Mouse (Mus musculus): ENCODE measurements around the gene 1700042G07Rik. TPM values are rescaled to one million over a fixed set of nuclear protein-coding genes. Genes with fewer than 3 reads are reported as not detected.
A peak's percentile ranks its signal among the peaks of the same experiment; 100 is the strongest.
"Not testable (repeated sequence)": the region's sequence is repeated elsewhere in the genome, so short reads cannot be mapped to it uniquely, and the experiment has no call there.

1700042G07Rik gene
- total RNA-seq, 2 experiments from 2014 or later: not detected

DNA sequence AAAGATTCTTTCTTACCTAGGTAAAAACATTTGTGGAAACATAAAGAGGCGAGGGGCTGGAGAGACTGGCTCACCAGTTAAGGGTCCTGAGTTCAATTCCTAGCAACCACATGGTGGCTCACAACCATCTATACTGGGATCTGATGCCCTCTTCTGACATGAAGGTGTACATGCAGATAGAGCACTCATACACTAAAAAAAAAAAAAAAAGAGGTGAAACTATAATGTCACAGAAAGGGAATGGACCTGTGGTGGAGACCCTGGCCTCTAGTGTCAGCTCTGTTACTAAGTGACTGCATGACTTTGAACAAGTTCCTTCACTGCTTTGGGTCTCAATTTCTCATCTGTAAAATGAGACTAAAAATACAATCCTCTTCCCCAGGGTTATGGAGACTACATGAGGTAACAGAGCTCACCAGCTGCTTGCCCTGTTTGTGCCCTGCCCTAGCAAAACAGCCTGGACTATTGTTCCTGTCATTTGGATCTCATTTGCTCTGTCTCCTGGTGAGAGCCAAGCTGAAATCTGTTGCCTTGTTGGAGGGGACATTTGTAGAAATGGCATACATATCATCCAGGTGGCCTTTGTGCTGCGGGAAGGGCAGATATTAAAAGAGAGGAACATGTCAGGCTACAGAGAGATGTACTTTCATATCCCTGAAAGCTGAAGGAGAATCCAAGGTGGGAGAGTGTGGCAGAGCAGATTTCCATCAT lies 42.9 kb downstream of the 1700042G07Rik start:
- DNase-seq: no peak

DNA sequence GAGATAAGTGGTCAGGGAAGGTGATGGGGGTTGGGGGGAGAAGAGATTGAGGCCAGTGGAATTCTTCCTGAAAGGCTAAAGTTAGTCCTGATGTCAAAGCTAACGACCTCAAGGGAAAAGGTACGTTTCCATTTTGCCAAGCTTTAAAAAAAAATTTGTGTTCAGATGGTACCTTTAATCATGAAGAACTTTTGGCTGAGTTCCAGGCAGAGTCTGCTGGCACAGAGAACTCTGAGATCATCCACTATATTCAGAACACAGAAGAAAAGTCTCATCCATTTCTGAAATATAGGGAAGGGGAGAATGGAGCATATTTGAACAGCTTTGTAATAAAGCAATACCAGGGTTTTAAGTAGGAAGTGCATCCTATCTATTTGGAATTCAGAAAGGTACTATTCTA lies 43.9 kb downstream of the 1700042G07Rik start:
- DNase-seq: peak; percentile 46

DNA sequence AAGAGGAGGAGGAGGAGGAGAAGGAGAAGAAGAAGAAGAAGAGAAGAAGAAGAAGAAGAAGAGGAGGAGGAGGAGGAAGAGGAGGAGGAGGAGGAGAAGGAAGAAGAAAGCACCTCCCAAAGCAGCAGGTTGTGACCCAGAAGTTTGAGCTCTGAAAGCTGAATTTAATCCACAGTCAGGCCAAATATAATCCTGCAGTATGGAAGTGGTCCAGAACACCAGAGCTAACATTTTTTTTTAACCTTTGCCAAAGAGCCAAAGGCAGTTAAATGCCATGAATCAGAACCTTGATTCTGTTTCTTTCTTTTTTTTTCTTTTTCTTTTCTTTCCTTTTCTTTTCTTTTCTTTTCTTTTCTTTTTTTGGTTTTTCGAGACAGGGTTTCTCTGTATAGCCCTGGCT lies 44.5 kb downstream of the 1700042G07Rik start:
- not testable (repeated sequence) for DNase-seq

DNA sequence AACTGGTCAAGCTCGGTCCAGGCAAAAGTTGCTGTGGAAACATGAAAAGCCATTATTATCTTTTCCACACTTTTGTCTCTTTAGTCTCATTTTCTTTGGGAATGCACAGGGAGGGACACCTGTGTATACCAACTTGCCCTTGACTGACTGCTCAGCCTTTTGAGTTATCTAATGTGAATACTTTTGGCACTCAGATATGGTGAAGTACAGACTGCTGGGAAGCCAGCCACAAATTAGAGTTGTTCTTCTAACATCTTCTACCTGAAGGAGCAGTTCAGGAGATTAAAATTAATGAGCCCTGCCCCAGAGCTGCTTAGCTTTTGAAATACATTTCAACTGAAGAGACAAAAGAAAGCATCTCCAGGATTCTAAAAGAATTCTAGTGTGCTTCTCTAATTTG lies 45.9 kb downstream of the 1700042G07Rik start:
- no peak for DNase-seq

DNA sequence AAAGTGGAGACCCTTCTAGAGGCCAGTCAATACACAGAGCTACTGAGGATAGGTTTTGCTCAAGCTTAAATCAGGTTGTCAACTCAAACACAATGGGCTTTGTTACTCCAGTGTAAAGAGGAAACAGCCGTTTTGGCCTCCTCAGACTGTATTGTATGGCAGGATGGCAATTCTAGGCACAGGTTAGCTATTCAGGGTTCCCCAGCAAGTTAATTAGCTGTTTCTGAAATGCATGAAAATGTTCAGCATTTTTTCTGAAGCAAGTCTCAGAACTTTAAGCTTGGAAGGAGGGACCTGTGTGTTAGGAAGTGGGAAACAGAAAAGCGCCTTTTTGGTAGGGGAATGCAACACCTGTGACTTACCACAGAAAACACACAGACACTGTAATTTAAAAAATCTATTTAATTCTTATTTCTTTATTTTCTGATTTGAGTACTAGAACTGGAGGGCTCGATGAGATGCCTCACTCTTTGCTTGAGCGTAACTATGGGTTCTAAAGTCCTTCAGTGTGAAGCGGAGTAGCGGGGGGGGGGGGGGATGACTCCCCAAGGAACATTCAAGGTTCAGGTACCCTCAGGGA lies 47.0 kb downstream of the 1700042G07Rik start:
- peak; percentile 14 for DNase-seq

DNA sequence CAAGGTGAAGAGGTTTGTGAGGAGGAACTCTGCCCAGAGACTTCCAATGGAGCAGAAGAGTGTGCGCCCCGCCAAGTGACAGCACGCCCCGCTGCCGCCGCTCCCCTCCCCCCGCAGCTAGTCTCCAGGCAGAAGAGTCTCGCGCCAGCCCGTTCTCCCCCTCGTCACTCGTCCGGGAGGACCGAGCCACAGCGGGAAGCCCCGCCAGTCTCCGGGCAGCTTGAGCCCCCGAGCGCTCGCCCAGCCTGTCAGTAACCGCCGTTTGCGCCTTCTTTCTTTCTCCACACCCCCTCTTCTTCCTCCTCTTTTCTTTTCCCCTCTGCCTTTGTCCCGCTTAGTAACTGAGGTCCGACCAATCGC lies 47.6 kb downstream of the 1700042G07Rik start:
- no peak for DNase-seq

DNA sequence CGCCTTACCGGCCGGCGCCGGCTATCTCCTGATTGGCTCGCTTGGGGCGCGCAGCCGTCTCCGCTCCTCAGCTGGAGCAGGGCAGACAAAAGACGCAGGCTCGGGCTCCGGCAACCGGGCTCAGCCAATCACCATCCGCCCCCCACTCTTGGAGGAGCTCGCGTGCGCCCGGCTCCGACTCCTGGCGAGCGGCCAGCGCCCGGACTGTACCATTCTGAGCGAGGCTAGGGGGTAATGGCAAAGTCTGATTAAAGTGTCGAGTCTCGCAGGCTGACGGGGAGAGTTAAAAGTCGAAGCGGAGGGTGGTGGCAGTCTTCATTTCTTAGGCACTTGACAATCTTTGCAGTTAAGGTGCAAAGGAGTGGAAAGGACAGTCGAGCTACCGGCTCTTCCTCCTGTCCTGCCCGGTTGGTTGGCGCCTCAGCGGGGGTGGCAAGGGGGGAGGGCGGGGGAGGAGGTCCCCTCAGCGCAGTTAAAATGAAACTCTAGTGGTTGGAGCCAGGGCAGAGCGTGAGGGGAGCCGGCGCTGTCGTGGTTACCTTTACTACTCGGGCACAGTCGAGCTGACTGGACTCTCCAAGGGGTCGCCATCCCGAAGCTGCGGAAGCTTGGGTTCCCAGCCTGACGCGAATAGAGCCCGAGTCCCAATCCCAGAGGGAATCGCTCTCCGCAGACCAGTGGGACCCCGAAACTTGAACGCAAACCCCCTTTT lies 48.1 kb downstream of the 1700042G07Rik start, which contains the start of gene Pik3r3:
TSS of gene Pik3r3 (plus strand) at position 479 of the 712 bp plus-strand sequence.
- DNase-seq: peak; percentile 99

DNA sequence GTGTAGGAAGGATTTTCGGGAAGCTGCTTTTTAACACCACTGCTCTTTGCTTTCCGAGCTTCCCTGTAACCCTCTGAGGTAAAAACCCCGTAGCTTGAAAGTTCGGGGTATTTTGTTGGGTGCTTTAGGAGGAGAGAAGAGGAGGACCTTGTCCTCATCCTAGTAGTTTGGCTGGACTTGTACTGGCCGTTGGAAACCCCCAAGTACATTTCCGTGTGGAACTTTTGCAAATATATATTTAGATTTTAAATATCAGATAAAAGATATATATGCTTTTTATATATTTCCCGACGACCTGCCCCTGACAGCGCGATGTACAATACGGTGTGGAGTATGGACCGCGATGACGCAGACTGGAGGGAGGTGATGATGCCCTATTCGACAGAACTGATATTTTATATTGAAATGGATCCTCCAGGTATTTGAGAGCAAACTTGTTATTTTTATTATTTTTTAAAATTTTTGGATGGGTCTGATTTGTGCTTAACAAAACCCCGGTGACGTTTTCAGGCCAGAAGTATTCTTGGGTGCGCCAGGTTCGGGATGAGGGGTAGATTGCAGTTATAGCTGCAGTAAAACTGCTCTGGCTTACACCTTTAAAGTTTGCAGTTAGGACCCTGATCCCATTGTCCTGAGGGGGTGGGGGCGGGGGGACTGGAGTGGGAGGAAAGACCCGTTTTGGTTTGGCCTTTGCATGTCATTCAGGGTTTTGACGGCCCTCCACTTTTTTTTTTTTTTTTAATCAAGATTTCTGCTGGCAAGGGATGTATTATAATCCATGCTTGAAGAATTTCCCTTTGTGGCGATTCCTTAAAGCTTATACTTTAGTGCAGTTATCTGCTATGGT lies 49.0 kb downstream of the 1700042G07Rik start:
- peak; percentile 10 for DNase-seq

DNA sequence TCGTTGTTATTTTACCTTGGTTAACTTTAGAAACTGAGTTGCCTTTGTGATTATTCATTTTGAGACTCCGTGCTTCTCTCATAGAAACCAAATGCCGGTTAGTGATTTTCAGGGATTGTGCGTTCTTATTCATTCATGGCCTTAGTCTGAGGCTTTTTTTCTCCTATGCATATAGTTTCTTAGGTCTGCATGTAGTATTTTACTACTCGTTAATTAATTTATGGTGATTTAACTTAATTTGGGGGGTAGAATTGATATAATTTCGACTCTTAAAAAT lies 49.6 kb downstream of the 1700042G07Rik start:
- DNase-seq: no peak

Other genes with a start within 250 kb of the 1700042G07Rik start
- not detected for gene Dmbx1, start 233.4 kb upstream of the 1700042G07Rik start, total RNA-seq (2021)
- 1 to 10 TPM; 1.3 to 1.6 TPM for gene Faah, start 155.4 kb upstream of the 1700042G07Rik start, total RNA-seq (2021)
- gene Nsun4, start 119.5 kb upstream of the 1700042G07Rik start, total RNA-seq (2021): 10 to 100 TPM; 27.0 to 28.6 TPM
- 1,000 to 10,000 TPM; 1,575 to 1,686 TPM for gene Uqcrh, start 98.3 kb upstream of the 1700042G07Rik start, total RNA-seq (2021)
- 10 to 100 TPM; 40.6 to 41.5 TPM for gene Lrrc41, start 98.1 kb upstream of the 1700042G07Rik start, total RNA-seq (2021)
- 10 to 100 TPM; 10.4 to 10.6 TPM for gene Rad54l, start 49.7 kb upstream of the 1700042G07Rik start, total RNA-seq (2021)
- 10 to 100 TPM; 83.3 to 84.7 TPM for gene Pomgnt1, start 49.5 kb upstream of the 1700042G07Rik start, total RNA-seq (2021)
- 1 to 10 TPM; 3.6 to 3.9 TPM for gene Lurap1, start 22.0 kb upstream of the 1700042G07Rik start, total RNA-seq (2021)
- gene Tspan1, start 5.8 kb upstream of the 1700042G07Rik start, total RNA-seq (2021): not detected
- gene Gm49337, start within 50 bp of the 1700042G07Rik start, total RNA-seq (2021): under 1 TPM in 1 of 2 experiments, not detected in 1; 0.79 TPM
- 10 to 100 TPM; 21.0 to 24.6 TPM for gene Pik3r3, start 48.2 kb downstream of the 1700042G07Rik start, total RNA-seq (2021)